Mouse (Mus musculus): ENCODE results near the gene Clybl. TPM values are rescaled to one million over a fixed set of nuclear protein-coding genes. Genes with fewer than 3 reads are reported as not detected.

Clybl gene
- polyA plus RNA-seq, 1 experiment from 2014 or later: 29.1 TPM

DNA sequence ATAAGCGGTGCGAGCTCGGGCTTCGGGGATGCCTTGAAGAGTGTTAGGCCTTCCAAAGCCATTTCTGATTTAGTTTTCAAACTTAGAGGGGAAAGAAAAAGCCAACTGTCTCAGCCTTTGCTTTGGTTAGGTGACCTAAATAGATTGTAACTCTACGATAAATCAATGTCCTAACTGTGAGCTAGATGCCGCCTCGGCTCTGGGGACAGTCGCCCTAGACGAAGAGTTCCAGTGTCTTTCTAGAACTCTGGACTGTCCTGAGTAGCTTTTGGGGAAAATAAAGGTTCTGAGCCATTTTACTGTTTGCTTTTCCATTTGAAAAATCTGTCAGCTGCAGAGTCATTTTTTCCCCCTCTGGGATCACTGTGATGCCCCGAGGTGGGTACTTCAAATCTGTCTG, 49.6 kb downstream of the Clybl start:
- ATAC-seq (replicated peaks; ENCODE audit: insufficient number of reproducible peaks, low FRiP score, low TSS enrichment, low read depth) (no peak), DNase-seq (ENCODE audit: low spot score) (no peak)
- no peaks in the 10 kb centered on the region; the same call in 1 of the 2 replicates for H3K4me1 ChIP-seq (ENCODE audit: control insufficient read depth, insufficient read depth, low read length)
- H3K9ac ChIP-seq (replicated peaks; ENCODE audit: low read length): no peak overlapping the region
- WGBS: 72% methylated on average over 10 of the region's 10 CpGs
- H3K27me3 ChIP-seq (ENCODE audit: control insufficient read depth, insufficient read depth, low read length): peaks cover 19% of the 10 kb centered on the region
- no peak overlapping the region for H3K4me2 ChIP-seq (ENCODE audit: low read depth, low read length)
- no peaks in the 10 kb centered on the region for H3K9me3 ChIP-seq (replicated peaks; ENCODE audit: control insufficient read depth, low read length)
- H3K36me3 ChIP-seq (replicated peaks; ENCODE audit: control insufficient read depth, insufficient read depth, low read depth, low read length): no peaks in the 10 kb centered on the region
- H3K27ac ChIP-seq (replicated peaks; ENCODE audit: low read depth, low read length): no peak overlapping the region
- no peak overlapping the region for H3K4me3 ChIP-seq (ENCODE audit: low read depth, low read length)

DNA sequence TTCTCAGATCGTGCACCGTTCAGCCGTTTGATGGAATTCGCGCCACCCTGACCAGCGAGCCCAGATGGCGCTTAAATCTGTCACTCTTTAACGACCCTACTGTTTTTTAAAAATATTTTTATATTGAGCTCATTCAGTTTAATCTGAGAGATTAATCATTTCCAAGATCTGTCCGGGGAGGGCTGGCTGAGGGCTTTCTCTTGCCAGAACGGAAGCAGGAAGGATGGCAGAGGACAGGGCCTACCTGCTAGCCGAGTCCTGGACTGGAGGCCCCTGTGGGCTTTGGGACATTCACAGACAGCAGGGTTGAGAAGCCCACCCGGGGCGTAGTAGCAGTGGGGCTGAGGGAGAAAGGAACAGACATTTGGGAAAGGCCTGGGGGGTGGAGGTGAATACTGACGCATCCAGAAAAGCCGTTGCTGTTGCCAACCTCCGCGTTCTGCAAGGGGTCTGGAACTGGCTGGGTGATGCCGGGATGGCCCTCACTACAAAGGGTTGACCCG, 51.8 kb downstream of the Clybl start:
- Histone ChIP-seq H3K4me1 (ENCODE audit: control insufficient read depth, insufficient read depth, low read length) (no peaks in the 10 kb centered on the region; the same call in 1 of the 2 replicates), H3K36me3 (replicated peaks; ENCODE audit: control insufficient read depth, insufficient read depth, low read depth, low read length) (no peaks in the 10 kb centered on the region), H3K4me2 (ENCODE audit: low read depth, low read length) (no peak overlapping the region), H3K4me3 (ENCODE audit: low read depth, low read length) (no peak overlapping the region), H3K27ac (replicated peaks; ENCODE audit: low read depth, low read length) (no peak overlapping the region), H3K27me3 (ENCODE audit: control insufficient read depth, insufficient read depth, low read length) (peaks cover 6% of the 10 kb centered on the region), H3K9me3 (replicated peaks; ENCODE audit: control insufficient read depth, low read length) (no peaks in the 10 kb centered on the region), H3K9ac (replicated peaks; ENCODE audit: low read length) (no peak overlapping the region)
- DNase-seq (ENCODE audit: low spot score) (no peak), ATAC-seq (replicated peaks; ENCODE audit: insufficient number of reproducible peaks, low FRiP score, low TSS enrichment, low read depth) (no peak)
- 86% methylated on average over 19 of the region's 19 CpGs for WGBS

DNA sequence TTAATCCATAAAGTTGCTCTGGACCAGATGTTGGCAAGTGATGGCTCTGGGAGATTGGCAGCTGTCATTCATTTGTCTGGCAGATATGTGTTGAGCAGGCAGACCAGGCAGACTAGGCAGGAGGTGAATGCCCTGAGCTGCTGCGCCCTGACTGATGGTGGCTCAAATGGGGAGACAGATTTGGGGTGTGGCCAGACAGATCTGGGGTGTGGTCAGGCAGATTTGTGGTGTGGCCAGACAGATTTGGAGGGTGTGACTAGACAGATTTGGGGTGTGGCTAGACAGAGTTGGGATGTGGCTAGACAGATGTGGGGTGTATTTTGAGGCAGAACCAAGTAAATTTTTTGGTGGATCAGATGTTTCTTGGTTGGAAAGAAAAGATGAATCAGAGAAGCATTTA, 62.4 kb downstream of the Clybl start:
- ATAC-seq (replicated peaks; ENCODE audit: insufficient number of reproducible peaks, low FRiP score, low TSS enrichment, low read depth): 0 out of 2 replicates have a peak, but pooled peaks have one; percentile 39
- no peaks in the 10 kb centered on the region for H3K36me3 ChIP-seq (replicated peaks; ENCODE audit: control insufficient read depth, insufficient read depth, low read depth, low read length)
- 89% methylated on average over 1 of the region's 1 CpGs for WGBS

DNA sequence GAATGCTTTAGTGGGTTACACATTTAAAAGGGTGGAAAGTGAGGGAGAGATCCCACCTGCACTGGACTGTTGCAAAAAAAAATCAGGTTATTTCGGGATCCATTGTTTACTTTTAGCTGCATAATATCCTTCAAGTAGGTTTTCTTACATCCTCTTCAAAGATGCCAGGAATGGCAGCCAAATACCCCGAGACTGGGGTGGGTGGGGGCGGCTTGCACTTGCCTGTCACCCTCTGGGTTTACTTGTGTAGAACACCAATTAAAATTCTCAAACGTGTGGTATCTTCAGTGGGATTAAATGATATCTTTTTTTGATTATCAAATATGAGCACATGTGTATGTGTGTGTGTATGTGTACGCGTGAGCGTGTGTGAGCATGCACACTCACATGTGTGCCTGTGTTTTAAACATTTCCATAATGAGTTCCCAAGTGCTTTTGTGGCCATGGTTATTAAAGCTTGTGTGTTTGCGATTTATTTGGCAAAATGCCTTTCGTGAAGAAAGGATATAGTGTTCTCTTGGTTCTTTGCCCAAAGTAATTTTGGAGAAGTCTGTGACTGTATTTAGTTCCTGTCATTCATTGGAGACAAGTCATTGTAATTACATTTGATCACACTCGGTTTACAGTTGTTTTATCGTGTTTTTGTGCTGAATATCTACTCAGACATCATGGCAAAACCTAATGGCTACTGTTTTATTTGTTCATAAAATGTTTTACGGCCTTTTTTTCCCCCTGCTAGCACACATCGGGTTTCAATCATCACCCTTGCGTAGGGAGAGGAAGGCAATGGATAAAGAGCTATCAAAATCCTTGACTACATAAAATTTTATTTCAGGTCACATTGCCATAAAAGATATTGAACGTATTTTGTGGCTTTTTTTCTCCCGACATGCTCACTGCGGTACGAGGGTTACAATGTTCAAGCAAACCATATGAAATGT, 65.7 kb downstream of the Clybl start:
- DNase-seq (ENCODE audit: low spot score) (no peak), ATAC-seq (replicated peaks; ENCODE audit: insufficient number of reproducible peaks, low FRiP score, low TSS enrichment, low read depth) (no peak)
- 88% methylated on average over 18 of the region's 18 CpGs for WGBS
- Histone ChIP-seq H3K9ac (replicated peaks; ENCODE audit: low read length) (no peak overlapping the region), H3K27ac (replicated peaks; ENCODE audit: low read depth, low read length) (no peak overlapping the region), H3K27me3 (ENCODE audit: control insufficient read depth, insufficient read depth, low read length) (no peaks in the 10 kb centered on the region), H3K9me3 (replicated peaks; ENCODE audit: control insufficient read depth, low read length) (no peaks in the 10 kb centered on the region), H3K36me3 (replicated peaks; ENCODE audit: control insufficient read depth, insufficient read depth, low read depth, low read length) (no peaks in the 10 kb centered on the region), H3K4me2 (ENCODE audit: low read depth, low read length) (no peak overlapping the region), H3K4me3 (ENCODE audit: low read depth, low read length) (no peak overlapping the region), H3K4me1 (ENCODE audit: control insufficient read depth, insufficient read depth, low read length) (no peaks in the 10 kb centered on the region)

More for the DNA sequence above, 62.4 kb downstream of the Clybl start:
- no peak overlapping the region for H3K27ac ChIP-seq (replicated peaks; ENCODE audit: low read depth, low read length)
- no peaks in the 10 kb centered on the region for H3K27me3 ChIP-seq (ENCODE audit: control insufficient read depth, insufficient read depth, low read length)
- no peak for DNase-seq (ENCODE audit: low spot score)
- H3K4me1 ChIP-seq (ENCODE audit: control insufficient read depth, insufficient read depth, low read length): no peaks in the 10 kb centered on the region
- no peaks in the 10 kb centered on the region for H3K9me3 ChIP-seq (replicated peaks; ENCODE audit: control insufficient read depth, low read length)
- H3K4me3 ChIP-seq (ENCODE audit: low read depth, low read length): no peak overlapping the region
- no peak overlapping the region for H3K9ac ChIP-seq (replicated peaks; ENCODE audit: low read length)
- no peak overlapping the region for H3K4me2 ChIP-seq (ENCODE audit: low read depth, low read length)

DNA sequence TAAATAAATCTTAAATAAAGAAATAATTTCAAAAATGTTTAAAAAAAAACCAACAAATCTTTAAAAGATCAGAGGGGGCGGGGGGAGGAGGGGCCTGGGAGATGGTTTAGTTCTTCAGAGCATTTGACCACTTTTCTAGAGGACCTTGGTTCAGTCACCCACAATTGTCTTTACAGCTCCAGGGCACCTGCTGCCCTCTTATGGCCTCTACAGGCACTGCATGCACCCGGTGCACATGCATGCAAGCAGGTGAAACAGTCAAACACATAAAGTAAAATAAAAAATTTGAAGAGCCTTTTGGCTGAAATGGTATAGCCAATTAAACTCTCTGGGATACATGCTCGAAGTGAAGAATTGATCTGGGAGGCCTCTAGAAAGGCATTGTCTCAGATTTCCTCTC, 67.6 kb downstream of the Clybl start:
- Histone ChIP-seq H3K9ac (replicated peaks; ENCODE audit: low read length) (no peak overlapping the region), H3K4me3 (ENCODE audit: low read depth, low read length) (no peak overlapping the region), H3K36me3 (replicated peaks; ENCODE audit: control insufficient read depth, insufficient read depth, low read depth, low read length) (no peaks in the 10 kb centered on the region), H3K4me1 (ENCODE audit: control insufficient read depth, insufficient read depth, low read length) (no peaks in the 10 kb centered on the region), H3K27ac (replicated peaks; ENCODE audit: low read depth, low read length) (no peak overlapping the region), H3K4me2 (ENCODE audit: low read depth, low read length) (no peak overlapping the region), H3K9me3 (replicated peaks; ENCODE audit: control insufficient read depth, low read length) (no peaks in the 10 kb centered on the region), H3K27me3 (ENCODE audit: control insufficient read depth, insufficient read depth, low read length) (no peaks in the 10 kb centered on the region)
- no peak for DNase-seq (ENCODE audit: low spot score)
- WGBS: 84% methylated on average over 3 of the region's 3 CpGs
- no peak for ATAC-seq (replicated peaks; ENCODE audit: insufficient number of reproducible peaks, low FRiP score, low TSS enrichment, low read depth)

DNA sequence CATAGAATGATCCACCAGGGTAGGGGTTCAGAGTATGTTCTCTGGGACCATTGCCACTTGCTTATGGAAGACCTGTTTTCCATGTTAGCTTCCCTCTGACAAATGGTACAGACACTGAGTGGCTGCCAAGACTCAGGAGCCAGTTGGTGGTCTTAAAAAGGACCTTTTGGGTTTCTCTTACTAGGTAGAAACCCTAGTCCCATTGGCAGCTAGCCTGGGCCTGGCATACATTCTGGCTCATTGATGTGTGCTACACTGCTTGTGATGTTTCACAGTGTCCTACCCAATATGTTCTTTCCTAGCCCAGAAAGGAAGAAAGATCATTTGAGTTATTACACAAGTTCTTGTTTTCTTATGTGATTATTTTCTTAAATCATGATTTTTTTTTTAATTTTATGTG, 69.8 kb downstream of the Clybl start:
- H3K4me3 ChIP-seq (ENCODE audit: low read depth, low read length): no peak overlapping the region
- H3K36me3 ChIP-seq (replicated peaks; ENCODE audit: control insufficient read depth, insufficient read depth, low read depth, low read length): no peaks in the 10 kb centered on the region
- no peak for ATAC-seq (replicated peaks; ENCODE audit: insufficient number of reproducible peaks, low FRiP score, low TSS enrichment, low read depth)
- H3K27ac ChIP-seq (replicated peaks; ENCODE audit: low read depth, low read length): no peak overlapping the region
- H3K9me3 ChIP-seq (replicated peaks; ENCODE audit: control insufficient read depth, low read length): no peaks in the 10 kb centered on the region
- H3K9ac ChIP-seq (replicated peaks; ENCODE audit: low read length): no peak overlapping the region
- H3K27me3 ChIP-seq (ENCODE audit: control insufficient read depth, insufficient read depth, low read length): peaks cover 6% of the 10 kb centered on the region
- no peak for DNase-seq (ENCODE audit: low spot score)
- H3K4me1 ChIP-seq (ENCODE audit: control insufficient read depth, insufficient read depth, low read length): no peaks in the 10 kb centered on the region
- H3K4me2 ChIP-seq (ENCODE audit: low read depth, low read length): no peak overlapping the region

DNA sequence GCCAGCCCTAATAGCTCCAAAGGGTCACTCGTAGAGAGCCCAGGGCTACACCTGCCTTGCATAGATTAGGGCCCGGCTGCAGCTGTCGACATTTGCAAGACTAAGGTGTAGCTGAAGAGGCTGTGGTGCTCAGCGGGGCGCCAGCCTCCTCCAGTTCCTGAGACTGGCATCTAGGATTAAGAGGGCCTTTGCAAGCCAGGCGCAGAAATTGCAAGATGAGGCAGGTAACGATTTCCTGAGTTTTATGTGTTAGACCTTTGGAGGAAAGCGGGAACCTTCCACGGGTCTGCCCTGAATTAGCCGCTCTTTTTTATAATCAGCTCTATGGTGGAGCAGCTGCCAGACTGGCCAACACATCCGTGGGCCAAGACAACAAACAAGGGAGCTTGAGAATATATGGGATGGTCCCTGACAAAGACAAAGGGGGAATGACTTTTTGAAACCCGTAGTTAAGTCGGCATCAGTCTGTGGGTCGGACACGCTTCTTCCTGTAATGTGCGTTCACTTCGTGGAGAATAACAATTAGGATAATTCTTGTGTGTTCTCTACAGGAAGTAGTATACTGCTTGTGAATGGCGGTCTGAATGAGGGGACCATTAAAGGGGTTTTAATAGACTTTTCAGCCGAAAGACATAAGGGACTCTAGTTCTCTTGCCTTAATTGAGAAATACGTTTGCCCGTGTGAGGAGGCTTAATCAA, 74.2 kb downstream of the Clybl start:
- Histone ChIP-seq H3K4me1 (ENCODE audit: control insufficient read depth, insufficient read depth, low read length) (no peaks in the 10 kb centered on the region), H3K36me3 (replicated peaks; ENCODE audit: control insufficient read depth, insufficient read depth, low read depth, low read length) (no peaks in the 10 kb centered on the region), H3K27me3 (ENCODE audit: control insufficient read depth, insufficient read depth, low read length) (peaks cover 17% of the 10 kb centered on the region), H3K4me2 (ENCODE audit: low read depth, low read length) (no peak overlapping the region; the same call in 1 of the 2 replicates), H3K27ac (replicated peaks; ENCODE audit: low read depth, low read length) (no peak overlapping the region), H3K4me3 (ENCODE audit: low read depth, low read length) (peak overlapping the region; percentile 3; the same call in 1 of the 2 replicates), H3K9me3 (replicated peaks; ENCODE audit: control insufficient read depth, low read length) (no peaks in the 10 kb centered on the region), H3K9ac (replicated peaks; ENCODE audit: low read length) (no peak overlapping the region)
- ATAC-seq (replicated peaks; ENCODE audit: insufficient number of reproducible peaks, low FRiP score, low TSS enrichment, low read depth) (0 out of 2 replicates have a peak, but pooled peaks have one; percentile 34), DNase-seq (ENCODE audit: low spot score) (peak; percentile 29)
- 4% methylated on average over 21 of the region's 21 CpGs for WGBS

DNA sequence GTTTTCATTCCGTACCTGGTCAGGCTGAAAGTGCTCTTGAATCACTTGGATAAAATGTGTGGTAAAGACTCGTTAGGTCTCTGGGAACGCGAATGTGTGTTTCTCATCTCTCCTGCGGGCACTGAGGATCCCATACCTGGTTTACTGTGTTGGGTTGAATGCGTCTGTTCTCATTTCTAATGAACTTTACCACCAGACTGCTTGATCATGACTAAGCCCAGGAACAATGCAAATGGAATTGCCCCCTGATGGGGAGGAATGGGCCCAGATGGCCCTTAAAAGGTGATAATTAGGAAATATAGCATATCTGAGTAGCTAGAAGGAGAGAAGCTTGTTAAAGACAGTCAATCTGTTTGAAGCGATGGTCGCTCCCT, 74.7 kb downstream of the Clybl start:
- Histone ChIP-seq H3K36me3 (replicated peaks; ENCODE audit: control insufficient read depth, insufficient read depth, low read depth, low read length) (no peaks in the 10 kb centered on the region), H3K9me3 (replicated peaks; ENCODE audit: control insufficient read depth, low read length) (no peaks in the 10 kb centered on the region), H3K27ac (replicated peaks; ENCODE audit: low read depth, low read length) (no peak overlapping the region), H3K4me2 (ENCODE audit: low read depth, low read length) (no peak overlapping the region), H3K4me1 (ENCODE audit: control insufficient read depth, insufficient read depth, low read length) (no peaks in the 10 kb centered on the region), H3K27me3 (ENCODE audit: control insufficient read depth, insufficient read depth, low read length) (peaks cover 17% of the 10 kb centered on the region), H3K9ac (replicated peaks; ENCODE audit: low read length) (no peak overlapping the region), H3K4me3 (ENCODE audit: low read depth, low read length) (no peak overlapping the region)
- WGBS: 13% methylated on average over 8 of the region's 8 CpGs
- no peak for ATAC-seq (replicated peaks; ENCODE audit: insufficient number of reproducible peaks, low FRiP score, low TSS enrichment, low read depth)
- no peak for DNase-seq (ENCODE audit: low spot score)

Data from embryonic facial prominence, embryonic 11.5 days (tissue).